Mouse (Mus musculus) CH12.LX (cell line): ENCODE results near the gene Slbp. TPM values are rescaled to one million over a fixed set of nuclear protein-coding genes. Genes with fewer than 3 reads are reported as not detected.

Source experiments
- DNase-seq: peaks from one replicate; pipeline ENCODE4 v3.0.0-alpha.2; 2013; ENCODE audit errors: extremely low read depth
- H3K27ac ChIP-seq: 2 replicates; pipeline ENCODE4 v1.5.1; 2012; ENCODE audit warnings: low read depth, mild to moderate bottlenecking, control low read depth, moderate library complexity; ENCODE audit not compliant: insufficient read depth
- H3K27me3 ChIP-seq: replicated peaks from 2 replicates; pipeline ENCODE3; 2012; ENCODE audit warnings: inconsistent platforms
- H3K36me3 ChIP-seq, 2 experiments: replicated peaks in 1 of 2; 2 replicates each; pipeline versions ENCODE3 to v1.6.1; 2012; ENCODE audit warnings: inconsistent platforms in 1 of 2, low read length in 1 of 2, mild to moderate bottlenecking in 1 of 2, mixed read lengths in 1 of 2, moderate library complexity in 1 of 2; ENCODE audit not compliant: control insufficient read depth in 1 of 2, insufficient read depth in 1 of 2
- H3K4me1 ChIP-seq, 2 experiments: 2 replicates each; pipeline ENCODE4 v1.6.1; 2012; ENCODE audit warnings: inconsistent platforms in 1 of 2, moderate library complexity in 1 of 2; ENCODE audit not compliant: insufficient read depth in 2 of 2, control insufficient read depth in 1 of 2
- H3K4me2 ChIP-seq: 2 replicates; pipeline ENCODE4 v1.6.1; 2012; ENCODE audit warnings: low read depth, mild to moderate bottlenecking, control low read depth; ENCODE audit not compliant: poor library complexity, insufficient read depth, severe bottlenecking
- H3K4me3 ChIP-seq, 3 experiments: fragments of 150-350 bp in 1 of 3; sonication (generic) in 1 of 3; replicated peaks in 1 of 3; 2 replicates each; pipeline versions ENCODE3 to v1.5.1; 2011 to 2012; ENCODE audit warnings: low read depth in 2 of 3, low read length in 2 of 3, mild to moderate bottlenecking in 2 of 3, moderate library complexity in 2 of 3, control low read depth in 1 of 3, improper control_type of control experiment in 1 of 3, inconsistent platforms in 1 of 3, mixed read lengths in 1 of 3; ENCODE audit not compliant: poor library complexity in 1 of 3
- H3K79me2 ChIP-seq: replicated peaks from 2 replicates; pipeline ENCODE4 v1.6.1; 2012; ENCODE audit warnings: mild to moderate bottlenecking, moderate library complexity; ENCODE audit not compliant: control insufficient read depth, poor library complexity, insufficient read depth, severe bottlenecking; ENCODE audit errors: extremely low read depth
- H3K9ac ChIP-seq: 2 replicates; pipeline ENCODE4 v1.6.1; 2012; ENCODE audit warnings: low read depth, mild to moderate bottlenecking, control low read depth, moderate library complexity; ENCODE audit not compliant: insufficient read depth
- H3K9me3 ChIP-seq: replicated peaks from 2 replicates; pipeline ENCODE3; 2012; ENCODE audit warnings: low read length, inconsistent platforms, mixed read lengths
- BHLHE40 ChIP-seq: IDR thresholded peaks from 2 replicates; pipeline ENCODE4 v1.6.1; 2011; ENCODE audit warnings: mild to moderate bottlenecking, low read depth, low read length, improper control_type of control experiment
- CHD1 ChIP-seq: IDR thresholded peaks from 2 replicates; pipeline ENCODE4 v1.6.1; 2012; ENCODE audit warnings: low read depth, low read length, improper control_type of control experiment, inconsistent platforms
- CHD2 ChIP-seq: IDR thresholded peaks from 2 replicates; pipeline ENCODE4 v1.6.1; 2011; ENCODE audit warnings: low read length, improper control_type of control experiment
- CTCF ChIP-seq, 2 experiments: IDR thresholded peaks in 1 of 2; conservative IDR thresholded peaks in 1 of 2; 2 replicates each; pipeline ENCODE4 v1.5.1; 2011 to 2012; ENCODE audit warnings: low read depth in 2 of 2, low read length in 2 of 2, improper control_type of control experiment in 1 of 2, inconsistent platforms in 1 of 2, mild to moderate bottlenecking in 1 of 2, moderate library complexity in 1 of 2
- ELF1 ChIP-seq: IDR thresholded peaks from 2 replicates; pipeline ENCODE4 v1.6.1; 2014; ENCODE audit warnings: low read depth, mild to moderate bottlenecking, inconsistent platforms, low read length, improper control_type of control experiment
- EP300 ChIP-seq: IDR thresholded peaks from 2 replicates; pipeline ENCODE4 v1.6.1; 2011; ENCODE audit warnings: low read length, improper control_type of control experiment
- ETS1 ChIP-seq: conservative IDR thresholded peaks from 2 replicates; pipeline ENCODE4 v1.6.1; 2012; ENCODE audit warnings: low read depth, mild to moderate bottlenecking, inconsistent platforms, low read length, improper control_type of control experiment, moderate library complexity
- GABPA ChIP-seq: IDR thresholded peaks from 2 replicates; pipeline ENCODE4 v1.6.1; 2012; ENCODE audit warnings: low read depth, low read length, improper control_type of control experiment, inconsistent platforms; ENCODE audit not compliant: insufficient replicate concordance
- HCFC1 ChIP-seq: IDR thresholded peaks from 2 replicates; pipeline ENCODE4 v1.6.1; 2012; ENCODE audit warnings: low read depth, mild to moderate bottlenecking, inconsistent platforms, low read length, improper control_type of control experiment
- IRF4 ChIP-seq: IDR thresholded peaks from 2 replicates; pipeline ENCODE4 v1.6.1; 2014; ENCODE audit warnings: low read depth, mild to moderate bottlenecking, inconsistent platforms, low read length, improper control_type of control experiment
- JUN ChIP-seq: IDR thresholded peaks from 2 replicates; pipeline ENCODE4 v1.6.1; 2011; ENCODE audit warnings: low read depth, mild to moderate bottlenecking, low read length, improper control_type of control experiment, moderate library complexity; ENCODE audit not compliant: insufficient read depth
- JUND ChIP-seq: conservative IDR thresholded peaks from 2 replicates; pipeline ENCODE4 v1.6.1; 2011; ENCODE audit warnings: low read depth, low read length, improper control_type of control experiment
- KAT2A ChIP-seq: IDR thresholded peaks from 2 replicates; pipeline ENCODE4 v1.6.1; 2012; ENCODE audit warnings: low read length, improper control_type of control experiment, inconsistent platforms; ENCODE audit not compliant: insufficient replicate concordance
- MAFK ChIP-seq: IDR thresholded peaks from 2 replicates; pipeline ENCODE4 v1.6.1; 2011; ENCODE audit warnings: low read length, improper control_type of control experiment; ENCODE audit not compliant: insufficient replicate concordance
- MAX ChIP-seq: IDR thresholded peaks from 2 replicates; pipeline ENCODE4 v1.6.1; 2011; ENCODE audit warnings: low read length, improper control_type of control experiment
- MAZ ChIP-seq: IDR thresholded peaks from 2 replicates; pipeline ENCODE4 v1.6.1; 2012; ENCODE audit warnings: low read depth, mild to moderate bottlenecking, inconsistent platforms, low read length, improper control_type of control experiment, moderate library complexity
- MEF2A ChIP-seq: IDR thresholded peaks from 2 replicates; pipeline ENCODE4 v1.6.1; 2014; ENCODE audit warnings: low read depth, mild to moderate bottlenecking, inconsistent platforms, low read length, improper control_type of control experiment, borderline replicate concordance
- MXI1 ChIP-seq: IDR thresholded peaks from 2 replicates; pipeline ENCODE4 v1.6.1; 2011; ENCODE audit warnings: mild to moderate bottlenecking, low read depth, low read length, improper control_type of control experiment
- MYC ChIP-seq: IDR thresholded peaks from 2 replicates; pipeline ENCODE4 v1.6.1; 2011; ENCODE audit warnings: low read depth, mild to moderate bottlenecking, improper control_type of control experiment, low read length
- NELFE ChIP-seq: IDR thresholded peaks from 2 replicates; pipeline ENCODE4 v1.6.1; 2011; ENCODE audit warnings: low read depth, low read length, improper control_type of control experiment
- NRF1 ChIP-seq: IDR thresholded peaks from 2 replicates; pipeline ENCODE4 v1.6.1; 2014; ENCODE audit warnings: low read depth, mild to moderate bottlenecking, inconsistent platforms, low read length, improper control_type of control experiment, moderate library complexity
- PAX5 ChIP-seq: IDR thresholded peaks from 2 replicates; pipeline ENCODE4 v1.6.1; 2012; ENCODE audit warnings: low read length, inconsistent platforms, mixed read lengths
- POLR2AphosphoS2 ChIP-seq: IDR thresholded peaks from 2 replicates; pipeline ENCODE4 v1.6.1; 2011; ENCODE audit warnings: low read depth, low read length, improper control_type of control experiment
- RAD21 ChIP-seq: IDR thresholded peaks from 2 replicates; pipeline ENCODE4 v1.6.1; 2011; ENCODE audit warnings: low read depth, mild to moderate bottlenecking, low read length, improper control_type of control experiment, moderate library complexity
- RCOR1 ChIP-seq: conservative IDR thresholded peaks from 2 replicates; pipeline ENCODE4 v1.6.1; 2012; ENCODE audit warnings: low read depth, mild to moderate bottlenecking, inconsistent platforms, low read length, improper control_type of control experiment
- SIN3A ChIP-seq: IDR thresholded peaks from 2 replicates; pipeline ENCODE4 v1.6.1; 2012; ENCODE audit warnings: low read length, improper control_type of control experiment, inconsistent platforms
- SMC3 ChIP-seq: IDR thresholded peaks from 2 replicates; pipeline ENCODE4 v1.6.1; 2011; ENCODE audit warnings: low read depth, low read length, improper control_type of control experiment
- TBP ChIP-seq: conservative IDR thresholded peaks from 2 replicates; pipeline ENCODE4 v1.6.1; 2011; ENCODE audit warnings: low read depth, low read length, improper control_type of control experiment
- TCF12 ChIP-seq: IDR thresholded peaks from 2 replicates; pipeline ENCODE4 v1.6.1; 2014; ENCODE audit warnings: low read depth, mild to moderate bottlenecking, inconsistent platforms, low read length, improper control_type of control experiment
- UBTF ChIP-seq: IDR thresholded peaks from 2 replicates; pipeline ENCODE4 v1.6.1; 2012; ENCODE audit warnings: low read depth, mild to moderate bottlenecking, inconsistent platforms, low read length, improper control_type of control experiment, moderate library complexity
- USF2 ChIP-seq: conservative IDR thresholded peaks from 2 replicates; pipeline ENCODE4 v1.6.1; 2011; ENCODE audit warnings: low read depth, low read length, improper control_type of control experiment
- ZC3H11A ChIP-seq: IDR thresholded peaks from 2 replicates; pipeline ENCODE4 v1.6.1; 2012; ENCODE audit warnings: low read depth, mild to moderate bottlenecking, inconsistent platforms, low read length, improper control_type of control experiment
- ZKSCAN1 ChIP-seq: IDR thresholded peaks from 2 replicates; pipeline ENCODE4 v1.6.1; 2012; ENCODE audit warnings: low read depth, inconsistent platforms, low read length, improper control_type of control experiment, borderline replicate concordance
- ZMIZ1 ChIP-seq: IDR thresholded peaks from 2 replicates; pipeline ENCODE4 v1.6.1; 2012; ENCODE audit warnings: low read depth, mild to moderate bottlenecking, inconsistent platforms, low read length, improper control_type of control experiment
- ZNF384 ChIP-seq: IDR thresholded peaks from 2 replicates; pipeline ENCODE4 v1.6.1; 2012; ENCODE audit warnings: low read depth, low read length, improper control_type of control experiment, inconsistent platforms
- dilution Hi-C: fragments of 300-500 bp; cut with MboI; formaldehyde crosslinking; loops from 2 replicates; pipeline ENCODE4 v1.14.3; 2020; ENCODE audit warnings: low sequenced_read_pairs; ENCODE audit not compliant: extremely low pct_unique_long_range_greater_than_20kb, extremely low pct_ligation_motif_present
- in situ Hi-C: fragments of 300-500 bp; cut with MboI; formaldehyde crosslinking; loops from 3 replicates; pipeline ENCODE4 v1.14.3; 2019; ENCODE audit warnings: low sequenced_read_pairs, low pct_ligation_motif_present, low pct_unique_long_range_greater_than_20kb, mixed read lengths
- polyA plus RNA-seq: library from polyadenylated mRNA; unstranded; fragments of >175 nt; gene quantifications from 2 replicates; pipeline ENCODE4 v1.2.1, GENCODE M21; 2012; ENCODE audit warnings: low read depth; ENCODE audit not compliant: insufficient read length
- total RNA-seq, 2 experiments: library from RNA; depleted of rRNA; stranded (reverse); fragments of 300-350 nt in 1 of 2; fragments of >200 nt in 1 of 2; gene quantifications; 2 replicates each; pipeline ENCODE4 v1.2.3; 2012 to 2014

Gene Slbp
- total and polyA plus RNA-seq, 3 experiments = 85.4 to 263 (median 117) TPM

DNA sequence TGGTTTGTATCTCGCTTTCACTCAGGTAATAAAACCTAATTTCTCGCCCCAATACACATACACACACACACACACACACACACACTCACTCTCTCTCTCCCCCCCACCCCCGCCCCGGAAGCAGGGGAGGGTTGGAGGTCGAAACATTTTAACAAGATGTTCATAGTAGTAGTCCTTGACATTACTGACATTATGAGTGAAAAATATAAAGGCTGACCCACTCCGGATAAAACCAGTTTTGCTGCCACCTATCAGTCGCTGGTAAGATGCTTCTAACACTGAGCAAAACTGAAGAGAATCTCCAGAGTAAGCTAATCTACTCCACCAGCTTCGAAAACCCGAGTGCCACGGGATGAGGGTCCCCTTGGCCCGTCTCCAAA, 843 bp downstream of the Slbp start:
- peaks cover 12 to 58% of the 10 kb centered on the region in 2 experiments for H3K4me1 ChIP-seq
- H3K36me3 ChIP-seq = peaks cover 37 to 64% of the 10 kb centered on the region in 2 experiments
- no peaks in the 10 kb centered on the region for H3K9me3 ChIP-seq
- DNase-seq = no peak
- H3K79me2 ChIP-seq = peaks cover 61% of the 10 kb centered on the region
- no peak for TF ChIP-seq NRF1
- TF ChIP-seq TCF12 = no peak
- no peak for TF ChIP-seq MYC
- TF ChIP-seq ZC3H11A = no peak
- TF ChIP-seq PAX5 = no peak
- TF ChIP-seq UBTF = no peak
- TF ChIP-seq GABPA = no peak
- no peak for TF ChIP-seq CHD2
- no peak for TF ChIP-seq BHLHE40
- TF ChIP-seq MAFK = no peak
- TF ChIP-seq CTCF (conservative IDR thresholded peaks at IDR 0.05 in 1 of 2, IDR thresholded peaks at IDR 0.05 in 1 of 2; ENCODE audit: low read depth in 2 of 2, low read length in 2 of 2) = 0 out of 4 replicates have a peak, but pooled peaks of 1 of the 2 experiments have one; percentile 7
- TF ChIP-seq NELFE = no peak
- TF ChIP-seq JUN = no peak
- no peak for TF ChIP-seq ZNF384
- no peak for TF ChIP-seq MXI1
- TF ChIP-seq CHD1 = 0 out of 2 replicates have a peak, but pooled peaks have one; percentile 14
- peak; percentile 47; the same call in 1 of the 2 replicates for TF ChIP-seq MAZ
- no peak for TF ChIP-seq SIN3A
- TF ChIP-seq KAT2A = no peak
- TF ChIP-seq JUND = no peak
- no peak for TF ChIP-seq MAX
- TF ChIP-seq ETS1 = no peak
- TF ChIP-seq IRF4 = no peak
- 0 out of 2 replicates have a peak, but pooled peaks have one; percentile 8 for TF ChIP-seq EP300
- TF ChIP-seq RCOR1 = no peak
- TF ChIP-seq ZKSCAN1 = no peak
- no peak for TF ChIP-seq POLR2AphosphoS2
- TF ChIP-seq HCFC1 = no peak
- no peak for TF ChIP-seq TBP
- no peak for TF ChIP-seq MEF2A
- TF ChIP-seq RAD21 = no peak
- no peak for TF ChIP-seq SMC3
- no peak for TF ChIP-seq ELF1
- TF ChIP-seq USF2 = no peak
- TF ChIP-seq ZMIZ1 = no peak
- H3K9ac ChIP-seq = peak overlapping the region; percentile 96
- dilution Hi-C loops (no loop called here), in situ Hi-C loops (no loop called here)
- no peaks in the 10 kb centered on the region for H3K27me3 ChIP-seq
- peak overlapping the region; percentile 87 to 91 (median 89) for H3K4me3 ChIP-seq
- peak overlapping the region; percentile 90 for H3K27ac ChIP-seq
- H3K4me2 ChIP-seq = peak overlapping the region; percentile 96
